Mouse (Mus musculus) midbrain, embryonic 14.5 days (tissue): Measurements from ENCODE around the gene Carmil1. TPM values are rescaled to one million over a fixed set of nuclear protein-coding genes. Genes with fewer than 3 reads are reported as not detected.

ENCODE experiments used
- ATAC-seq: fragments of 200-750 bp; cut with Nextera tagmentation; 2 replicates; pipeline ENCODE4 v1.8.0; 2017; ENCODE audit warnings: moderate number of reproducible peaks, moderate library complexity; ENCODE audit not compliant: low FRiP score, low TSS enrichment
- DNase-seq: peaks from one replicate; pipeline ENCODE4 v3.0.0-alpha.2; 2015
- H3K27ac ChIP-seq: fragments of 300-500 bp; sonication (generic); replicated peaks from 2 replicates; pipeline ENCODE4 v1.5.1; 2014; ENCODE audit warnings: mild to moderate bottlenecking, low read depth, low read length, moderate library complexity
- H3K27me3 ChIP-seq: fragments of 300-500 bp; sonication (generic); 2 replicates; pipeline ENCODE4 v1.6.1; 2014; ENCODE audit warnings: low read length, control low read depth, mixed read lengths; ENCODE audit not compliant: control insufficient read depth, insufficient read depth
- H3K36me3 ChIP-seq: fragments of 300-500 bp; sonication (generic); 2 replicates; pipeline ENCODE4 v1.6.1; 2014; ENCODE audit warnings: low read length, control low read depth; ENCODE audit not compliant: control insufficient read depth, insufficient read depth
- H3K4me1 ChIP-seq: fragments of 300-500 bp; sonication (generic); 2 replicates; pipeline ENCODE4 v1.6.1; 2014; ENCODE audit warnings: mild to moderate bottlenecking, antibody characterized with exemption, low read length, control low read depth; ENCODE audit not compliant: control insufficient read depth, insufficient read depth
- H3K4me2 ChIP-seq: fragments of 300-500 bp; sonication (generic); 2 replicates; pipeline ENCODE4 v1.6.1; 2014; ENCODE audit warnings: mild to moderate bottlenecking, low read length, moderate library complexity
- H3K4me3 ChIP-seq: fragments of 300-500 bp; sonication (generic); replicated peaks from 2 replicates; pipeline ENCODE4 v1.5.1; 2014; ENCODE audit warnings: low read depth, low read length
- H3K9ac ChIP-seq: fragments of 300-500 bp; sonication (generic); replicated peaks from 2 replicates; pipeline ENCODE4 v1.6.1; 2014; ENCODE audit warnings: mild to moderate bottlenecking, low read length, moderate library complexity
- H3K9me3 ChIP-seq: fragments of 300-500 bp; sonication (generic); 2 replicates; pipeline ENCODE4 v1.6.1; 2016; ENCODE audit warnings: low read length, control low read depth, mixed read lengths; ENCODE audit not compliant: control insufficient read depth
- WGBS: fragments of 180-500 bp; shearing (Covaris S2); extraction: QIAGEN DNeasy Blood & Tissue Kit; methylation state at CpG from one replicate; pipeline ENCODE4 v1.1.7; 2014; 5-methylcytosine and 5-hydroxymethylcytosine counted together
- polyA plus RNA-seq: library from polyadenylated mRNA; unstranded; fragments of >200 nt; fragmentation: Nextera tagmentation; extraction: Ambion mirVana; gene quantifications from 2 replicates; pipeline ENCODE4 v1.2.1, GENCODE M21; 2014

Carmil1 gene
- polyA plus RNA-seq, 1 experiment from 2014 or later, result 32.3 TPM

GRCm38 (mm10) chr13:24050330-24050729, 230.3 kb downstream of the Carmil1 start:
- Histone ChIP-seq H3K36me3 (no peaks in the 10 kb centered on the region), H3K9ac (no peak overlapping the region), H3K4me3 (no peak overlapping the region), H3K4me2 (no peak overlapping the region), H3K27ac (0 out of 2 replicates have a peak overlapping the region, but pooled peaks have one; percentile 32), H3K4me1 (peaks cover 12% of the 10 kb centered on the region; the same call in 1 of the 2 replicates), H3K27me3 (no peaks in the 10 kb centered on the region), H3K9me3 (no peaks in the 10 kb centered on the region)
- DNase-seq, result peak; percentile 12
- 74% methylated on average over 5 of the region's 5 CpGs for WGBS
- no peak for ATAC-seq

- H3K9me3 ChIP-seq, result no peaks in the 10 kb centered on the region
- H3K27me3 ChIP-seq, result no peaks in the 10 kb centered on the region
- ATAC-seq, result no peak
- no peak overlapping the region; the same call in 1 of the 2 replicates for H3K27ac ChIP-seq
- no peak overlapping the region for H3K4me3 ChIP-seq
- WGBS, result 65% methylated on average over 9 of the region's 9 CpGs
- peak; percentile 66 for DNase-seq
- no peak overlapping the region for H3K9ac ChIP-seq
- no peak overlapping the region for H3K4me2 ChIP-seq
- H3K4me1 ChIP-seq, result peaks cover 10% of the 10 kb centered on the region; the same call in 1 of the 2 replicates
- H3K36me3 ChIP-seq, result no peaks in the 10 kb centered on the region
Observed at GRCm38 (mm10) chr13:24049267-24050034, 231.1 kb downstream of the Carmil1 start.

- Histone ChIP-seq H3K4me1 (peaks cover 10% of the 10 kb centered on the region; the same call in 1 of the 2 replicates), H3K27ac (no peak overlapping the region), H3K9ac (no peak overlapping the region), H3K9me3 (no peaks in the 10 kb centered on the region), H3K27me3 (no peaks in the 10 kb centered on the region), H3K4me2 (no peak overlapping the region), H3K36me3 (no peaks in the 10 kb centered on the region), H3K4me3 (no peak overlapping the region)
- DNase-seq (no peak), ATAC-seq (no peak)
- WGBS, result 94% methylated on average over 6 of the region's 6 CpGs
Observed at GRCm38 (mm10) chr13:24048611-24049010, 232.0 kb downstream of the Carmil1 start.

GRCm38 (mm10) chr13:24045271-24045670, 235.3 kb downstream of the Carmil1 start:
- DNase-seq, result peak; percentile 48
- WGBS, result 38% methylated on average over 3 of the region's 3 CpGs

GRCm38 (mm10) chr13:24040221-24040620, 240.4 kb downstream of the Carmil1 start:
- Histone ChIP-seq H3K4me1 (no peaks in the 10 kb centered on the region), H3K27me3 (no peaks in the 10 kb centered on the region), H3K4me3 (no peak overlapping the region), H3K36me3 (0 out of 2 replicates have a peak, but pooled peaks cover 4% of the 10 kb centered on the region), H3K4me2 (no peak overlapping the region), H3K9me3 (no peaks in the 10 kb centered on the region), H3K9ac (no peak overlapping the region), H3K27ac (no peak overlapping the region)
- peak; percentile 58 for DNase-seq
- ATAC-seq, result no peak
- WGBS, result 50% methylated on average over 7 of the region's 7 CpGs

More at GRCm38 (mm10) chr13:24045271-24045670, 235.3 kb downstream of the Carmil1 start:
- Histone ChIP-seq H3K9ac (no peak overlapping the region), H3K4me2 (no peak overlapping the region), H3K9me3 (no peaks in the 10 kb centered on the region), H3K36me3 (0 out of 2 replicates have a peak, but pooled peaks cover 4% of the 10 kb centered on the region), H3K4me1 (peaks cover 9% of the 10 kb centered on the region; the same call in 1 of the 2 replicates), H3K27me3 (no peaks in the 10 kb centered on the region), H3K27ac (no peak overlapping the region), H3K4me3 (no peak overlapping the region)
- no peak for ATAC-seq

- 90% methylated on average over 3 of the region's 3 CpGs for WGBS
- Histone ChIP-seq H3K27me3 (no peaks in the 10 kb centered on the region), H3K4me2 (no peak overlapping the region), H3K36me3 (0 out of 2 replicates have a peak, but pooled peaks cover 4% of the 10 kb centered on the region), H3K9ac (no peak overlapping the region), H3K4me1 (no peaks in the 10 kb centered on the region), H3K27ac (no peak overlapping the region), H3K4me3 (no peak overlapping the region), H3K9me3 (no peaks in the 10 kb centered on the region)
- ATAC-seq (no peak), DNase-seq (peak; percentile 15)
Observed at GRCm38 (mm10) chr13:24037502-24037901, 243.1 kb downstream of the Carmil1 start.

- Histone ChIP-seq H3K9me3 (no peaks in the 10 kb centered on the region), H3K4me3 (no peak overlapping the region), H3K4me1 (no peaks in the 10 kb centered on the region), H3K27ac (no peak overlapping the region), H3K36me3 (0 out of 2 replicates have a peak, but pooled peaks cover 2% of the 10 kb centered on the region), H3K27me3 (no peaks in the 10 kb centered on the region), H3K4me2 (no peak overlapping the region), H3K9ac (no peak overlapping the region)
- ATAC-seq (no peak), DNase-seq (no peak)
- 64% methylated on average over 18 of the region's 18 CpGs for WGBS
Observed at GRCm38 (mm10) chr13:24036150-24036549, 244.4 kb downstream of the Carmil1 start.

GRCm38 (mm10) chr13:24027191-24028170, 253.1 kb downstream of the Carmil1 start:
- H3K27ac ChIP-seq, result no peak overlapping the region
- no peaks in the 10 kb centered on the region for H3K4me1 ChIP-seq
- H3K9me3 ChIP-seq, result no peaks in the 10 kb centered on the region
- H3K36me3 ChIP-seq, result no peaks in the 10 kb centered on the region; the same call in 1 of the 2 replicates
- no peak overlapping the region for H3K9ac ChIP-seq
- H3K27me3 ChIP-seq, result no peaks in the 10 kb centered on the region
- ATAC-seq (no peak), DNase-seq (peak; percentile 83)
- H3K4me3 ChIP-seq, result no peak overlapping the region
- no peak overlapping the region for H3K4me2 ChIP-seq
- 67% methylated on average over 5 of the region's 5 CpGs for WGBS
